Mouse (Mus musculus) liver (tissue): ENCODE results near the gene Fam166b.

Experiments used
- DNase-seq: peaks from one replicate; pipeline ENCODE4 v3.0.0-alpha.2; 2020; ENCODE audit warnings: mixed read lengths

Gene Fam166b

DNA sequence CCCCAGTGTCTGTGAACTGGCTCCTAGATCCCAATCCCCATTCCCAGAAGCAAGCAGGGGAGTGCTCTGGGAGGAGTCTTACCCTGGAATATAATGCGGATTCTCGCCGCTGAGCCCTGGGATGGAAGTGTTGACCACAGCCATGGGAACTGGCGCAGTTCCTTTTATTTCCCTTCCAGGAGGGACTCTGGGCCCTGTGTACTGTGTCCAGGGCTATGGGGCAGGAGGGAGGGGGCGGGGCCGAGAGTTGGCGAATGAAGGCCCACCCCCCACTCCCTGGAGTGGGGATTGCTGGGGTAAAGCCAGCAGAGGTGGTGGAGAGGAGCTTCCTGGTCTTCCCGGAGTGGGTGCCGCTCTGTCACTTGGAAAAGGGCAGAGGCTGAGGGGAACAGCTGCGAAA is at the start of gene Fam166b:
Gene Fam166b (minus strand): TSS at position 189 of the 400 bp plus-strand sequence.
- DNase-seq: no peak

DNA sequence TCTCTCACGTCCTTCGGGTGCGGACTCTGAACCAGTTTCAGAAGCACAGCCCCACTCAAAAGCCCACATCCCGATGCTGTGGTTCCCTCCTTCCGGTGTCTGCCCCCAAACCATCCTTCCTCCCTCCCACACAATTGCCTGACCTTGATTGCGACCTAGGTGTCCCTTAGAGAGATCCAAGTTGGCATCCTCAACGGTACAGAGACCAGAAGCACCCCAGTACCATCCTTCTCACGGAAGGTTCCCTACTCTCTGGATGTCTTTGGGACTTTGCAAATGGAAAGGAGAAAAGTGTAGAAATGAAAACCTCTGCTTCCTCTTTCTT is 49.6 kb upstream of the Fam166b start:
- DNase-seq: no peak

DNA sequence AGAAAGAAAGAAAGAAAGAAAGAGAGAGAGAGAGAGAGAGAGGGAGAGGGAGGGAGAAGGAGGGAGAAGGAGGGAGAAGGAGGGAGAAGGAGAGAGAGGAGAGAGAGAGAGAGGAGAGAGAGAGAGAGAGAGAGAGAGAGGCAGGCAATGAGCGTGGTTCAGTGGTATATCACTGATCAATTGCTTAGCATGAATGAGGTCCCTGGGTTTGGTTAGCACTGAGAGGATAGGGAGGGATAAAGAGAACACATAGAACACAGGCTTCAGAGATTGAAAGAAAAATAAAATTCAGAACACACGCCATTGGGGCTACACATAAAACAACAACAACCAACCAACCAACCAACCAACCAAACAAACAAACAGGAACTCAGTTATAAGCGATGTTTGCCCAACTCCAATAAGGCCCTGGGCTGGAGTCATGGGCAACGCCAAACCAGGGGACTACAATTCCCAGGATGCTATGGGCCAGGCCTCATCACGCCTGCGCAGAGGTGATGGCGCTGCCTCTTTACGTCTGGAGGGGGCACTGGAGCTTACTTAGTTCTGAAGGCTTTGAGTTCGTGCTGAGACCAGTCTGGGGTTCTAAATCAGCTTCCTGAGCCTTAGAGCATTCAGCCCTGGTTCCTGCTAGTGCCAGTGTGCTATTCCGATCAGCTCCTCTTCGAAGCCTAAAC is 49.1 kb upstream of the Fam166b start:
- peak; percentile 88 for DNase-seq

- DNase-seq: no peak
These were observed 47.7 kb upstream of the Fam166b start for GRCm38 (mm10) chr4:43476604-43477003.

DNA sequence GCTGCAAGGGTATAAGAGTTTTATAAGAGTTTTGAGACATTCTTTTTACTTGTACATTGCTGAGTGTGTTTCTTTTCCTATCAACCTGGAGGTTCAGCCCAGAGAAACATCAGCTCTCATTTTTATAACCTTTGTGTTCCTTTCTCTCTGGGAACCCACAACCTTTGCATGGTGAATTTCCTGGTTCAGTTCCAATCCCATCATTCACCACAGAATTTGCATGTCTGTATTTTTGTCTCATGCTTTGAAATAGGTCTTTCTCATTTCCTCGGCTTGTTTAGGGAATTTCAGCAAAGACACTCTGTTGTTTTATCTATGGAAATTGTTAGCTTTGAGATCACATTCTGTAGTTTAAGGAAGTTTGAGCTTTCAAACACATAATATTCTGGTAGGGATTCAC is 44.7 kb upstream of the Fam166b start:
- DNase-seq: no peak

- no peak for DNase-seq
These were observed 41.4 kb upstream of the Fam166b start for GRCm38 (mm10) chr4:43470301-43470700.

GRCm38 (mm10) chr4:43466872-43467271 is 37.9 kb upstream of the Fam166b start:
- DNase-seq: no peak

GRCm38 (mm10) chr4:43465935-43466334 is 37.0 kb upstream of the Fam166b start:
- DNase-seq: no peak

GRCm38 (mm10) chr4:43463102-43463501 is 34.2 kb upstream of the Fam166b start:
- DNase-seq: no peak

DNA sequence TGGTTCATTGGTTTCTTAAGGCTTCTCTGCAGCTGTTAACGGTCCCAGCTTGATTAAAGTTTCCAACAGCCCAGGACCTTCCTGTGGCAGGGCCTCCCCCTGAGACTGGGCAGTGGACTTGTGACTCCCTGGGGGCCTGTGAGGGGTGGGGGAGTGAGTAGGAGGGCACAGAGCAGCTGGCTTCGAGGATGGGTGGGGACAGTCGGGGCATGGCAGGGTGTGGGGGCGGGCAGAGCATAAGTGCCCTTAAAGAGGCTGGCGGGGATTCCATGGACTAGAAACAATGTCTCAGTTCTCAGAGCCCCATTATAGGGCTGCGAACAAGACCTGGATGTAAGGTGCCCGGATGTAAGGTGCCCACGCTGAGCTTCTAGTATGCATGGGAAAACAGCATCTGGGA is 28.2 kb upstream of the Fam166b start:
- no peak for DNase-seq

GRCm38 (mm10) chr4:43456470-43456869 is 27.5 kb upstream of the Fam166b start:
- no peak for DNase-seq

GRCm38 (mm10) chr4:43454041-43454836 is 25.3 kb upstream of the Fam166b start, which contains the start of gene Cd72:
TSS of gene Cd72 (minus strand) at chr4:43454628.
- peak; percentile 21 for DNase-seq

GRCm38 (mm10) chr4:43453413-43453812 is 24.5 kb upstream of the Fam166b start:
- DNase-seq: no peak

- DNase-seq: no peak
These were observed 23.4 kb upstream of the Fam166b start for GRCm38 (mm10) chr4:43452315-43452714.

DNA sequence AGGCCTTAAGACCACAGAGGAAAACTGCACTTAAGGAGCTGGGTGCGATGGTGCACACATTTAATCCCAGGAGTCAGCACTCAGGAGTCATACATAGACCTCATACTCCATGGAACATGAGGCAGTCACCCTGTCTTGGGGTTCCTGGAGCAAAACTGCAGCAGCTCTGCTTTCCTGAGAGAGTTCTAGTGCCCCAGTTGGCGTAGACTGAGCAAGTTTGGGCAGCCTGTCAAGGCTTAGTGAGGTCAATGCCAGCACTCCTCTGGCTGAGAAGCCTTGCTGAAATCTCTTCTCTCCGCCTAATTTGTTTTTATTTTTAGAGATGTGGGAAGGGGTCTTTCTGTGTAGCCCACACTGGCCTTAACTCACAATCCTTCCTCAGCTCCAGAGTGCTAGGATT is 19.6 kb upstream of the Fam166b start:
- no peak for DNase-seq

DNA sequence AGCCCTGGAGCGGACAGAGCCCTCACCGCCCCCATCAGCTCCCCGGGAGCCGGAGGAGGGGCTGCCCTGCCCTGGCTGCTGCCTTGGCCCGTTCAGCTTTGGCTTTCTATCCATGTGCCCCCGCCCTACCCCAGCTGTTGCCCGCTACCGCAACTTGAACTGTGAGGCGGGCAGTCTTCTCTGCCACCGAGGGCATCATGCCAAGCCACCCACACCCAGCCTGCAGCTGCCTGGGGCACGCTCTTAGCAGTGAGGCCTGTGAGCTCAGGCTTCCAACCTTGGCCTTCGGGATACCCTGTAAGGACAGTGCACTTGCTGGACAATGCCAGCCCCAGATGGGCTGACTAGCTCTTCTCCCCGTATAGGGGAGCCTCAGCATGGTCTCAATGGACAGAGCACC is 18.3 kb upstream of the Fam166b start:
- DNase-seq: no peak

DNA sequence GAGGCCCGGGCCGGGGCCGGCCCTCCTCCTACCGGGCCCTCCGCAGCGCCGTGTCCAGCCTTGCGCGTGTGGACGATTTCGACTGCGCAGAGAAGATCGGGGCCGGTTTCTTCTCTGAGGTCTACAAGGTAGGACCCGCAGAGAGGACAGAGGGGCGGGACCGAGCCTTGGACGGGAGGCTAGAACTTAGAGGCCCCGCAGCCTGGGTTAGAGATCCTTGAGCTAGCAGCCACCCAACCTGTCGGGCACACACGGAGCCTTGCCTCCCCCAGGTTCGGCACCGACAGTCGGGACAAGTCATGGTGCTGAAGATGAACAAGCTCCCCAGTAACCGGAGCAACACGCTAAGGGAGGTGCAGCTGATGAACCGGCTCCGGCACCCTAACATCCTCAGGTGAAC is 14.6 kb upstream of the Fam166b start:
- DNase-seq: no peak

- DNase-seq: peak; percentile 80
These were observed 13.8 kb upstream of the Fam166b start for GRCm38 (mm10) chr4:43442456-43443361.

DNA sequence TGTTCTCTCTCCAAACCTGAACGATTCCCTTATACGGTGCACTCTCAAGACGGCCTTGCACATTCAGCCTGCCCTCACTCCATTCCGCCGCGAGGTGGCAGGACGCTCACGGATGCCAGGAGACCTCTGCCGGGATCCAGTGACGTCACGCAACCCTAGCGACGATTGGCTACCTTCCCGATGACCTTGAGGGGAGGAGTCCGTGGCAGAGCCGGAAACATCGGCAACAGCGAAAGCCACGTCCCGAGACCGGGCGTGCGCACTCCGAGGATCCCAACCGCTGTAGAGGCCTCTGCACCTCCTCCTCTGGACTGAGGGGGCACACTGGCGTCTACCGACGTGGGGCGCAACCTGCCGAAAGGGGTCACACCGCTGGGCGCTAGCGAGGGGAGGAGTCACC is 13.1 kb upstream of the Fam166b start:
- DNase-seq: peak; percentile 96

GRCm38 (mm10) chr4:43441639-43442038 is 12.7 kb upstream of the Fam166b start, which contains the start of gene Tesk1:
TSS of gene Tesk1 (plus strand) at chr4:43441939.
- no peak for DNase-seq

DNA sequence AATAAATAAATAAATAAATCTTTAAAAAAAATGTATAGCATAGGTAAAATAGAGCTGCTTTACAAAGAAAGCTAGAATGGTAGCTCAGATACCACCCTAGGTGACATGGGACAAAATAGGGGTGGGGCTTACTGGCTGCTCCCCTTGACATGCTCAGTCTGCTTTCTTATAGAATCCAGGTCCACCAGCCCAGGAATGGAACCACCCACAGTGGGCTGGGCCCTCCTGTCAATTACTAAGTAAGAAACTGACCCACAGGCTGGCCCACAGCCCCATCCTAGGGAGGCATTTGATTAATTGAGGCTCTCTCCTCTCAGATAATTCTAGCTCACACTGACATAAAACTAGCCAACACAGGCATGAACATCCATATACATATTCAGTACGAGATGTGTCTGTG is 3.9 kb upstream of the Fam166b start:
- no peak for DNase-seq

DNA sequence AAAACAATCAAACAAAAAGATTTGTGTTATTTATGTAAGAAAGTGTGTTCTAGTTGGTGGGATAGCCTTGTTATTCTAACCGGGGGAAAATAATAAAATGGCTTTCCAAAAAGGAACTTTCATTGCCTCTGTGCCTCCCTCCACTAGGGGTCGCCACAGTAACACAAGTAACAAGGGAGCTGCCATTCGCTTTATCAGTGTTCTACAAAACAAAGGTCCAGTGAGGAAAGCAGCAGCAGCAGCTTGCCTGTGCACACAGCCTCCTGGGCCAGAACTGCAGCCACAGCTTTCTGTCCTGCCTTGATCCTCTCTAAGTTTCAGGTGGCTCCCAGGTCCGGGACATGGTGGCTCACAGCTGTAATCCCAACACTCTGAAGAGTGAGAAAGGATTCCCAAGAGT is 2.8 kb upstream of the Fam166b start:
- DNase-seq: peak; percentile 79

- no peak for DNase-seq
These were observed 613 bp downstream of the Fam166b start for GRCm38 (mm10) chr4:43428180-43428861.
